Mouse (Mus musculus) erythroblast, embryonic 14.5 days (primary cell): ENCODE results near the gene Luzp1.

Experiments used
- GATA1 ChIP-seq: IDR thresholded peaks from 2 replicates; pipeline ENCODE4 v1.6.1; 2012; ENCODE audit warnings: low read length, inconsistent platforms, mixed read lengths
- TAL1 ChIP-seq: IDR thresholded peaks from 3 replicates; pipeline ENCODE4 v1.6.1; 2012; ENCODE audit warnings: low read length, inconsistent platforms, mixed read lengths

DNA sequence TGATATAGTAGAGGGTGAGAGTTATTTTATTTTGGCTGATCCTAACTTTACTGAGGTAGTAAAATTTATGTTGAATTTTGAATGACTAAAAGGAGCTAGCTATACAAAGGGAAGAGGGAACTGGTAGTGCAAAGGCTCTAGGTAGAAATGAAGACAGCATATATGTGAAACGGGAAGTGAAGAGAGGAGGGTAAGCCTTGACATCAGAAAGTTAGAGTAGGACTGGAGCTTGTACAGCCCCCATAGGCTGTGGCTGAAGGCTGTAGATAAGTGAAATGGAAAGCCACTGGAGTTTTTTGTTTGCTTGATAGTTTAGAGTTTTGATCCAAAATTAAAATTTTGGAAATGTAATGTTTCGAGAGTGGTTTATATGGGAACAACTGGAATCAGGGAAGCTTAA is 49.0 kb downstream of the Luzp1 start:
- TF ChIP-seq GATA1 (no peak), TAL1 (no peak)
